21 mouse cellular contexts compared by ENCODE assay signal in genomic region chr2:27109052-27109451, GRCm38 (mm10). TPM values are rescaled to one million over a fixed set of nuclear protein-coding genes. Genes with fewer than 3 reads are reported as not detected.
DNase-seq lines count a peak whose midpoint lies in the region; ATAC-seq and TF ChIP-seq lines count a peak whose summit lies in the region.
"Had no signal": no experiment of that assay in that cellular context is flagged by ENCODE, and none has a peak within 500 bp of the region (broad histone marks: within the 10 kb centered on the region; RNA-seq: fewer than 3 reads in every experiment).

No protein-coding gene starts in this region.

- H3K4me2 ChIP-seq in forebrain, embryonic 14.5 days (ENCODE audit: low read length), result no peak overlapping the region
- no peak overlapping the region for H3K4me2 ChIP-seq in forebrain, embryonic 15.5 days (replicated peaks)
- peak overlapping the region; percentile 9 for H3K4me2 ChIP-seq in myocyte (ENCODE audit: low read depth)
- H3K4me2 ChIP-seq: liver, embryonic 12.5 days; lung, embryonic 14.5 days; midbrain, embryonic 12.5 days; stomach, embryonic 15.5 days had no signal

- H3K27ac ChIP-seq in forebrain, embryonic 14.5 days (ENCODE audit: low read depth, low read length), result no peak overlapping the region
- H3K27ac ChIP-seq in forebrain, embryonic 15.5 days (replicated peaks), result no peak overlapping the region
- H3K27ac ChIP-seq in cerebellum, adult 2 months (ENCODE audit: insufficient read depth, low read length), result no peak overlapping the region
- H3K27ac ChIP-seq: embryonic facial prominence, embryonic 10.5 days; liver, embryonic 12.5 days; midbrain, embryonic 12.5 days; stomach, embryonic 15.5 days had no signal

- no peak overlapping the region for H3ac ChIP-seq in myocyte (ENCODE audit: control insufficient read depth, insufficient read length)

- H3K79me2 ChIP-seq in myocyte (ENCODE audit: control insufficient read depth, insufficient read depth), result no peaks in the 10 kb centered on the region

- TF ChIP-seq CTCF in cerebellum, adult 2 months (IDR thresholded peaks at IDR 0.05; ENCODE audit: borderline replicate concordance, insufficient read depth, low read depth, low read length), result no peak

- DNase-seq in forebrain, embryonic 14.5 days (ENCODE audit: low spot score), result peak; percentile 32
- peak; percentile 59 for DNase-seq in layer of hippocampus, adult 9-11 months
- DNase-seq in layer of hippocampus, postnatal 10 days (ENCODE audit: low spot score in 2 of 2), result no peak
- peak; percentile 51 to 68 for DNase-seq in cerebellum, adult 2 months
- DNase-seq in urinary bladder, adult 18-20 months (ENCODE audit: low spot score in 2 of 2), result no peak
- DNase-seq in gastrocnemius, adult 8-10 months (ENCODE audit: low spot score in 2 of 2), result no peak
- DNase-seq: gastrocnemius, postnatal 14 days; kidney, adult 18-20 months; kidney, postnatal 36 days; lung, embryonic 14.5 days; lung, postnatal 4 days had no signal

- no peak for TF ChIP-seq POLR2A in cerebellum, adult 2 months (IDR thresholded peaks at IDR 0.05; ENCODE audit: borderline replicate concordance, insufficient read depth, low read length)
- no peak for TF ChIP-seq POLR2A in myocyte (IDR thresholded peaks at IDR 0.05; ENCODE audit: insufficient read length, low read depth)

- H3K36me3 ChIP-seq in forebrain, embryonic 14.5 days (ENCODE audit: control insufficient read depth, insufficient read depth, low read length), result no peaks in the 10 kb centered on the region
- no peaks in the 10 kb centered on the region for H3K36me3 ChIP-seq in forebrain, embryonic 15.5 days
- H3K36me3 ChIP-seq in myocyte (ENCODE audit: control insufficient read depth, insufficient read depth), result no peaks in the 10 kb centered on the region
- H3K36me3 ChIP-seq: embryonic facial prominence, embryonic 10.5 days; G1E; liver, embryonic 12.5 days; midbrain, embryonic 12.5 days; stomach, embryonic 15.5 days had no signal

- no peak overlapping the region for H3K9ac ChIP-seq in forebrain, embryonic 14.5 days (ENCODE audit: low read length)
- H3K9ac ChIP-seq in forebrain, embryonic 15.5 days (replicated peaks), result no peak overlapping the region
- H3K9ac ChIP-seq: liver, embryonic 12.5 days; lung, embryonic 14.5 days; midbrain, embryonic 12.5 days; stomach, embryonic 15.5 days had no signal

- no peaks in the 10 kb centered on the region for H3K9me3 ChIP-seq in forebrain, embryonic 14.5 days (replicated peaks; ENCODE audit: control insufficient read depth, low read length)
- H3K9me3 ChIP-seq in forebrain, embryonic 15.5 days, result no peaks in the 10 kb centered on the region
- H3K9me3 ChIP-seq: embryonic facial prominence, embryonic 10.5 days; G1E; liver, embryonic 12.5 days; midbrain, embryonic 12.5 days; stomach, embryonic 15.5 days had no signal

- H3K4me1 ChIP-seq in forebrain, embryonic 14.5 days (ENCODE audit: control insufficient read depth, insufficient read depth, low read length), result no peaks in the 10 kb centered on the region
- H3K4me1 ChIP-seq in forebrain, embryonic 15.5 days, result peaks cover 2% of the 10 kb centered on the region
- peaks cover 22% of the 10 kb centered on the region for H3K4me1 ChIP-seq in cerebellum, adult 2 months (ENCODE audit: control insufficient read depth, insufficient read depth, low read length)
- H3K4me1 ChIP-seq: liver, embryonic 12.5 days; stomach, embryonic 15.5 days had no signal

- no peak overlapping the region for H3K4me3 ChIP-seq in forebrain, embryonic 14.5 days (ENCODE audit: low read depth, low read length)
- no peak overlapping the region for H3K4me3 ChIP-seq in forebrain, embryonic 15.5 days
- no peak overlapping the region for H3K4me3 ChIP-seq in cerebellum, adult 2 months (replicated peaks; ENCODE audit: insufficient read depth, low read depth, low read length)
- H3K4me3 ChIP-seq in myocyte, result no peak overlapping the region
- H3K4me3 ChIP-seq: embryonic facial prominence, embryonic 10.5 days; liver, embryonic 12.5 days; midbrain, embryonic 12.5 days; stomach, embryonic 15.5 days had no signal

- 70% methylated on average over 5 of the region's 5 CpGs for WGBS in forebrain, embryonic 14.5 days
- 61% methylated on average over 5 of the region's 5 CpGs for WGBS in forebrain, embryonic 15.5 days
- whole genome bisulfite sequencing in cerebellum, adult 2 months, result 22% methylated on average over 5 of the region's 5 CpGs

- ATAC-seq in forebrain, embryonic 14.5 days, result peak; percentile 54; the same call in 1 of the 2 replicates
- no peak for ATAC-seq in forebrain, embryonic 15.5 days (replicated peaks)
- ATAC-seq: CD4-positive, CD25-positive, alpha-beta regulatory T cell, adult 4 months; forebrain, embryonic 16.5 days; liver, embryonic 12.5 days had no signal

- no peaks in the 10 kb centered on the region for H3K27me3 ChIP-seq in forebrain, embryonic 14.5 days (replicated peaks; ENCODE audit: control insufficient read depth, insufficient read depth, low read length)
- H3K27me3 ChIP-seq in forebrain, embryonic 15.5 days, result no peaks in the 10 kb centered on the region
- H3K27me3 ChIP-seq in cerebellum, adult 2 months (ENCODE audit: control insufficient read depth, insufficient read depth, low read length), result no peaks in the 10 kb centered on the region
- H3K27me3 ChIP-seq in myocyte (ENCODE audit: control insufficient read depth, insufficient read depth, insufficient read length), result peaks cover 26% of the 10 kb centered on the region
- H3K27me3 ChIP-seq: stomach, embryonic 15.5 days had no signal

TF ChIP-seq in myocyte, 11 proteins besides CTCF, POLR2A, EP300 and RAD21:
- TF ChIP-seq MAX (IDR thresholded peaks at IDR 0.05; ENCODE audit: low read depth) (no peak), TCF12 (IDR thresholded peaks at IDR 0.05; ENCODE audit: insufficient read depth, poor library complexity, severe bottlenecking) (no peak), USF1 (IDR thresholded peaks at IDR 0.05; ENCODE audit: low read depth) (no peak), MYOG (IDR thresholded peaks at IDR 0.05; ENCODE audit: control insufficient read depth in 1 of 3, insufficient read depth in 1 of 3, insufficient read length in 2 of 3, low read depth in 2 of 3) (peak in 2 of 3 experiments; percentile 71 to 84), MYOD1 (IDR thresholded peaks at IDR 0.05; ENCODE audit: control insufficient read depth in 1 of 3, insufficient read length in 2 of 3, low read depth in 2 of 3) (peak in 2 of 3 experiments; percentile 54 to 83), E2F4 (IDR thresholded peaks at IDR 0.05; ENCODE audit: insufficient read depth) (no peak), REST (IDR thresholded peaks at IDR 0.05; ENCODE audit: insufficient read depth, insufficient read length) (no peak), TCF3 (IDR thresholded peaks at IDR 0.05; ENCODE audit: insufficient read length, low read depth) (peak; percentile 25), SRF (IDR thresholded peaks at IDR 0.05; ENCODE audit: control insufficient read depth, insufficient read length, low read depth) (peak; percentile 89), CEBPB (IDR thresholded peaks at IDR 0.05; ENCODE audit: insufficient read depth, poor library complexity, severe bottlenecking) (no peak), POLR2AphosphoS2 (IDR thresholded peaks at IDR 0.05; ENCODE audit: insufficient read length, low read depth) (no peak)

RNA-seq across cellular contexts. Expression of gene Adamtsl2, which starts 29.9 kb away (rescaled TPM):
- polyA plus RNA-seq in forebrain, embryonic 14.5 days (2014; fragmentation: Nextera tagmentation; extraction: Ambion mirVana), result 10.4 TPM in 2 replicates
- 6.8 and 9.5 TPM in 2 replicates for polyA plus RNA-seq in forebrain, embryonic 15.5 days (2015; fragmentation: Nextera tagmentation; extraction: Ambion mirVana)
- total RNA-seq in layer of hippocampus, postnatal 10 days (2021), result 10 to 100 TPM; 16.1 to 18.1 TPM
- polyA plus RNA-seq in cerebellum, adult 2 months (2012; rRNA removed), result 3.8 and 4.1 TPM in 2 replicates
- polyA plus RNA-seq in myocyte (2012; fragmentation: generic; extraction: Trizol), result 17.6 TPM
- total RNA-seq in gastrocnemius, adult 8-10 months (2022), result 1 to 10 TPM in 3 of 4 experiments, under 1 TPM in 1; 0.99 to 2.2 (median 1.5) TPM
- polyA plus RNA-seq: G1E had no signal

RNA-seq across cellular contexts. Expression of gene Fam163b, which starts 33.2 kb away (rescaled TPM):
- polyA plus RNA-seq in forebrain, embryonic 14.5 days (2014; fragmentation: Nextera tagmentation; extraction: Ambion mirVana), result 2.4 and 3.2 TPM in 2 replicates
- 3.5 and 4.6 TPM in 2 replicates for polyA plus RNA-seq in forebrain, embryonic 15.5 days (2015; fragmentation: Nextera tagmentation; extraction: Ambion mirVana)
- total RNA-seq in layer of hippocampus, postnatal 10 days (2021), result 100 to 1,000 TPM; 105 to 107 TPM
- 19.7 and 24.3 TPM in 2 replicates for polyA plus RNA-seq in cerebellum, adult 2 months (2012; rRNA removed)
- polyA plus RNA-seq in myocyte (2012; fragmentation: generic; extraction: Trizol), result 0.04 TPM
- under 1 TPM in 1 of 4 experiments, not detected in 3; 0.08 TPM for total RNA-seq in gastrocnemius, adult 8-10 months (2022)
- polyA plus RNA-seq: CD4-positive, CD25-positive, alpha-beta regulatory T cell, adult 4 months; G1E; spleen, adult 2 months had no signal

RNA-seq across cellular contexts. Expression of gene Mymk, which starts 37.1 kb away (rescaled TPM):
- not detected in 2 replicates for polyA plus RNA-seq in forebrain, embryonic 14.5 days (2014; fragmentation: Nextera tagmentation; extraction: Ambion mirVana)
- polyA plus RNA-seq in forebrain, embryonic 15.5 days (2015; fragmentation: Nextera tagmentation; extraction: Ambion mirVana), result 0.17 TPM in 1 of 2 replicates, not detected in the other
- total RNA-seq in layer of hippocampus, postnatal 10 days (2021), result 1 to 10 TPM; 1.0 to 1.4 TPM
- polyA plus RNA-seq in cerebellum, adult 2 months (2012; rRNA removed), result 0.22 and 0.43 TPM in 2 replicates
- 1,410 TPM for polyA plus RNA-seq in myocyte (2012; fragmentation: generic; extraction: Trizol)
- total RNA-seq in gastrocnemius, adult 8-10 months (2022), result under 1 TPM in 1 of 4 experiments, not detected in 3; 0.48 TPM
- polyA plus RNA-seq: CD4-positive, CD25-positive, alpha-beta regulatory T cell, adult 4 months; forebrain, embryonic 16.5 days; G1E had no signal

RNA-seq across cellular contexts. Expression of gene Dbh, which starts 56.0 kb away (rescaled TPM):
- polyA plus RNA-seq in forebrain, embryonic 14.5 days (2014; fragmentation: Nextera tagmentation; extraction: Ambion mirVana), result not detected in 2 replicates
- 0.06 TPM in 1 of 2 replicates, not detected in the other for polyA plus RNA-seq in forebrain, embryonic 15.5 days (2015; fragmentation: Nextera tagmentation; extraction: Ambion mirVana)
- under 1 TPM; 0.20 to 0.50 TPM for total RNA-seq in layer of hippocampus, postnatal 10 days (2021)
- 5.9 and 6.3 TPM in 2 replicates for polyA plus RNA-seq in cerebellum, adult 2 months (2012; rRNA removed)
- polyA plus RNA-seq in myocyte (2012; fragmentation: generic; extraction: Trizol), result 8.2 TPM
- total RNA-seq in gastrocnemius, adult 8-10 months (2022), result not detected
- polyA plus RNA-seq: CD4-positive, CD25-positive, alpha-beta regulatory T cell, adult 4 months; forebrain, embryonic 16.5 days; G1E; spleen, adult 2 months had no signal

Comparison
In these comparisons a context has a peak if more than half of its experiments do, and no peak if none do; other contexts are left out.
1. DNase-seq: peak in forebrain, embryonic 14.5 days (single experiment), layer of hippocampus, adult 9-11 months (single experiment) and cerebellum, adult 2 months (2 of 2); none in layer of hippocampus, postnatal 10 days (0 of 2), urinary bladder, adult 18-20 months (0 of 2) and gastrocnemius, adult 8-10 months (0 of 2).
2. RNA of gene Mymk, which starts 37.1 kb away (polyA plus RNA-seq): 1,410 TPM in myocyte (single experiment); 0.22 to 0.43 TPM in cerebellum, adult 2 months, 0.17 TPM in forebrain, embryonic 15.5 days and not detected in forebrain, embryonic 14.5 days; every median in the first group is over 100 times any median in the second.